Mouse (Mus musculus) stomach, embryonic 14.5 days (tissue): ENCODE measurements at regions not wholly inside any gene's neighbourhood (a gene's known extent, or its start where the extent isn't known, plus 50 kb on each side); places are given as distances from the start of the nearest gene placed in this dataset.

Experiments used
- ATAC-seq: fragments of 200-750 bp; cut with Nextera tagmentation; 2 replicates; pipeline ENCODE4 v1.8.0; 2017; ENCODE audit warnings: low read depth, moderate TSS enrichment; ENCODE audit not compliant: insufficient number of reproducible peaks, insufficient read depth, low FRiP score
- H3K27ac ChIP-seq: fragments of 300-500 bp; sonication (generic); 2 replicates; pipeline ENCODE4 v1.5.1; 2014; ENCODE audit warnings: mild to moderate bottlenecking, low read length, moderate library complexity, mixed read lengths
- H3K27me3 ChIP-seq: fragments of 300-500 bp; sonication (generic); 2 replicates; pipeline ENCODE4 v1.6.1; 2014; ENCODE audit warnings: low read length, control low read depth, mixed read lengths; ENCODE audit not compliant: control insufficient read depth, insufficient read depth
- H3K36me3 ChIP-seq: fragments of 300-500 bp; sonication (generic); 2 replicates; pipeline ENCODE4 v1.6.1; 2014; ENCODE audit warnings: mild to moderate bottlenecking, control low read depth, low read length, moderate library complexity, mixed read lengths; ENCODE audit not compliant: control insufficient read depth, insufficient read depth
- H3K4me1 ChIP-seq: fragments of 300-500 bp; sonication (generic); 2 replicates; pipeline ENCODE4 v1.6.1; 2014; ENCODE audit warnings: low read length, control low read depth, mixed read lengths; ENCODE audit not compliant: control insufficient read depth, insufficient read depth
- H3K4me2 ChIP-seq: fragments of 300-500 bp; sonication (generic); replicated peaks from 2 replicates; pipeline ENCODE4 v1.6.1; 2014; ENCODE audit warnings: low read depth, low read length, control low read depth
- H3K4me3 ChIP-seq: fragments of 300-500 bp; sonication (generic); 2 replicates; pipeline ENCODE4 v1.5.1; 2014; ENCODE audit warnings: low read depth, low read length, control low read depth
- H3K9ac ChIP-seq: fragments of 300-500 bp; sonication (generic); replicated peaks from 2 replicates; pipeline ENCODE4 v1.6.1; 2014; ENCODE audit warnings: low read depth, mild to moderate bottlenecking, control low read depth, low read length, moderate library complexity, mixed read lengths
- H3K9me3 ChIP-seq: fragments of 300-500 bp; sonication (generic); 2 replicates; pipeline ENCODE4 v1.6.1; 2016; ENCODE audit warnings: low read depth, low read length, control low read depth; ENCODE audit not compliant: control insufficient read depth
- WGBS: fragments of 180-500 bp; shearing (Covaris S2); extraction: QIAGEN DNeasy Blood & Tissue Kit; methylation state at CpG from one replicate; pipeline ENCODE4 v1.1.7; 2014; 5-methylcytosine and 5-hydroxymethylcytosine counted together

- Histone ChIP-seq H3K36me3 (no peaks in the 10 kb centered on the region), H3K4me1 (no peaks in the 10 kb centered on the region), H3K9me3 (no peaks in the 10 kb centered on the region), H3K27me3 (no peaks in the 10 kb centered on the region), H3K9ac (no peak overlapping the region), H3K4me3 (no peak overlapping the region), H3K4me2 (no peak overlapping the region), H3K27ac (no peak overlapping the region)
- ATAC-seq = no peak
- WGBS = 86% methylated on average over 5 of the region's 5 CpGs
Measured at GRCm38 (mm10) chr11:19838932-19839331, 85.2 kb upstream of the Spred2 start.

GRCm38 (mm10) chr11:19843084-19843483 is 81.1 kb upstream of the Spred2 start:
- Histone ChIP-seq H3K4me2 (no peak overlapping the region), H3K9me3 (no peaks in the 10 kb centered on the region), H3K9ac (no peak overlapping the region), H3K36me3 (no peaks in the 10 kb centered on the region), H3K27me3 (no peaks in the 10 kb centered on the region), H3K4me3 (no peak overlapping the region), H3K4me1 (no peaks in the 10 kb centered on the region), H3K27ac (no peak overlapping the region)
- ATAC-seq = no peak
- WGBS = 96% methylated on average over 3 of the region's 3 CpGs

GRCm38 (mm10) chr11:19847910-19848309 is 76.3 kb upstream of the Spred2 start:
- Histone ChIP-seq H3K4me2 (no peak overlapping the region), H3K36me3 (no peaks in the 10 kb centered on the region), H3K9ac (no peak overlapping the region), H3K27me3 (no peaks in the 10 kb centered on the region), H3K4me1 (0 out of 2 replicates have a peak, but pooled peaks cover 5% of the 10 kb centered on the region), H3K4me3 (no peak overlapping the region), H3K9me3 (no peaks in the 10 kb centered on the region), H3K27ac (no peak overlapping the region)
- ATAC-seq = no peak
- WGBS = 92% methylated on average over 6 of the region's 6 CpGs

- no peak for ATAC-seq
- Histone ChIP-seq H3K9me3 (no peaks in the 10 kb centered on the region), H3K27me3 (no peaks in the 10 kb centered on the region), H3K4me1 (0 out of 2 replicates have a peak, but pooled peaks cover 5% of the 10 kb centered on the region), H3K9ac (no peak overlapping the region), H3K27ac (no peak overlapping the region), H3K36me3 (no peaks in the 10 kb centered on the region), H3K4me3 (no peak overlapping the region), H3K4me2 (no peak overlapping the region)
- WGBS = 82% methylated on average over 6 of the region's 6 CpGs
Measured at GRCm38 (mm10) chr11:19848412-19848811, 75.8 kb upstream of the Spred2 start.

- Histone ChIP-seq H3K27ac (peak overlapping the region; percentile 4; the same call in 1 of the 2 replicates), H3K4me1 (0 out of 2 replicates have a peak, but pooled peaks cover 5% of the 10 kb centered on the region), H3K9me3 (no peaks in the 10 kb centered on the region), H3K4me3 (no peak overlapping the region), H3K9ac (no peak overlapping the region), H3K27me3 (no peaks in the 10 kb centered on the region), H3K36me3 (no peaks in the 10 kb centered on the region), H3K4me2 (no peak overlapping the region)
- 0 out of 2 replicates have a peak, but pooled peaks have one; percentile 42 for ATAC-seq
- 50% methylated on average over 4 of the region's 4 CpGs for WGBS
Measured at GRCm38 (mm10) chr11:19849347-19849811, 74.8 kb upstream of the Spred2 start.

- Histone ChIP-seq H3K9me3 (no peaks in the 10 kb centered on the region), H3K4me2 (no peak overlapping the region), H3K9ac (no peak overlapping the region), H3K4me1 (0 out of 2 replicates have a peak, but pooled peaks cover 5% of the 10 kb centered on the region), H3K27ac (peak overlapping the region; percentile 4; the same call in 1 of the 2 replicates), H3K4me3 (no peak overlapping the region), H3K27me3 (no peaks in the 10 kb centered on the region), H3K36me3 (no peaks in the 10 kb centered on the region)
- 70% methylated on average over 3 of the region's 3 CpGs for WGBS
- ATAC-seq = peak; percentile 33; the same call in 1 of the 2 replicates
Measured at GRCm38 (mm10) chr11:19849844-19850420, 74.2 kb upstream of the Spred2 start.

GRCm38 (mm10) chr11:19851022-19851615 is 73.1 kb upstream of the Spred2 start:
- H3K4me1 ChIP-seq = 0 out of 2 replicates have a peak, but pooled peaks cover 5% of the 10 kb centered on the region
- ATAC-seq = no peak
- H3K27me3 ChIP-seq = no peaks in the 10 kb centered on the region
- no peak overlapping the region for H3K4me3 ChIP-seq
- H3K4me2 ChIP-seq = no peak overlapping the region
- no peaks in the 10 kb centered on the region for H3K36me3 ChIP-seq
- H3K9ac ChIP-seq = no peak overlapping the region
- no peak overlapping the region for H3K27ac ChIP-seq
- no peaks in the 10 kb centered on the region for H3K9me3 ChIP-seq
- WGBS = 29% methylated on average over 6 of the region's 6 CpGs

GRCm38 (mm10) chr11:19861596-19861995 is 62.6 kb upstream of the Spred2 start:
- ATAC-seq = no peak
- Histone ChIP-seq H3K9me3 (no peaks in the 10 kb centered on the region), H3K4me2 (no peak overlapping the region), H3K27ac (no peak overlapping the region), H3K4me3 (no peak overlapping the region), H3K9ac (no peak overlapping the region), H3K4me1 (no peaks in the 10 kb centered on the region), H3K27me3 (no peaks in the 10 kb centered on the region), H3K36me3 (no peaks in the 10 kb centered on the region)
- 82% methylated on average over 4 of the region's 4 CpGs for WGBS
